Mouse (Mus musculus) hindbrain, embryonic 10.5 days (tissue): ENCODE results near the gene Syce2. TPM values are rescaled to one million over a fixed set of nuclear protein-coding genes. Genes with fewer than 3 reads are reported as not detected.
"Not testable (repeated sequence)": the region's sequence is repeated elsewhere in the genome, so short reads cannot be mapped to it uniquely, and the experiment has no call there.

Experiments used
- DNase-seq: peaks from one replicate; pipeline ENCODE4 v3.0.0-alpha.2; 2017; ENCODE audit warnings: low spot score
- H3K27ac ChIP-seq: fragments of 300-500 bp; sonication (generic); 2 replicates; pipeline ENCODE4 v1.5.1; 2016; ENCODE audit warnings: mild to moderate bottlenecking, moderate library complexity
- H3K27me3 ChIP-seq: fragments of 300-500 bp; sonication (generic); 2 replicates; pipeline ENCODE4 v1.6.1; 2016; ENCODE audit warnings: mild to moderate bottlenecking; ENCODE audit not compliant: poor library complexity, insufficient read depth, severe bottlenecking
- H3K36me3 ChIP-seq: fragments of 300-500 bp; sonication (generic); 2 replicates; pipeline ENCODE4 v1.6.1; 2016; ENCODE audit warnings: mild to moderate bottlenecking, moderate library complexity
- H3K4me1 ChIP-seq: fragments of 300-500 bp; sonication (generic); replicated peaks from 2 replicates; pipeline ENCODE4 v1.6.1; 2016; ENCODE audit warnings: mild to moderate bottlenecking
- H3K4me3 ChIP-seq: fragments of 300-500 bp; sonication (generic); 2 replicates; pipeline ENCODE4 v1.5.1; 2016; ENCODE audit warnings: mild to moderate bottlenecking, moderate library complexity
- H3K9me3 ChIP-seq: fragments of 300-500 bp; sonication (generic); 2 replicates; pipeline ENCODE4 v1.6.1; 2016; ENCODE audit warnings: mild to moderate bottlenecking, moderate library complexity
- WGBS: fragments of 180-500 bp; shearing (Covaris S2); methylation state at CpG from one replicate; pipeline ENCODE4 v1.1.7; 2016; 5-methylcytosine and 5-hydroxymethylcytosine counted together
- polyA plus RNA-seq: library from polyadenylated mRNA; unstranded; fragments of >200 nt; fragmentation: Nextera tagmentation; extraction: Ambion mirVana; gene quantifications from 2 replicates; pipeline ENCODE4 v1.2.1, GENCODE M21; 2016

Gene Syce2
- polyA plus RNA-seq, 1 experiment from 2014 or later = 61.5 TPM

GRCm38 (mm10) chr8:84893709-84894134, 21.8 kb downstream of the Syce2 start, which contains the start of gene Gcdh:
TSS of gene Gcdh (minus strand) at chr8:84893921.
- Histone ChIP-seq H3K27me3 (no peaks in the 10 kb centered on the region), H3K4me3 (peak within 1 kb of the TSS; percentile 74), H3K27ac (peak within 1 kb of the TSS; percentile 87), H3K4me1 (peaks cover 26% of the 10 kb centered on the region), H3K36me3 (peaks cover 28% of the 10 kb centered on the region), H3K9me3 (no peaks in the 10 kb centered on the region)
- under 1% methylated on average over 11 of the region's 11 CpGs for WGBS
- peak; percentile 90 for DNase-seq

DNA sequence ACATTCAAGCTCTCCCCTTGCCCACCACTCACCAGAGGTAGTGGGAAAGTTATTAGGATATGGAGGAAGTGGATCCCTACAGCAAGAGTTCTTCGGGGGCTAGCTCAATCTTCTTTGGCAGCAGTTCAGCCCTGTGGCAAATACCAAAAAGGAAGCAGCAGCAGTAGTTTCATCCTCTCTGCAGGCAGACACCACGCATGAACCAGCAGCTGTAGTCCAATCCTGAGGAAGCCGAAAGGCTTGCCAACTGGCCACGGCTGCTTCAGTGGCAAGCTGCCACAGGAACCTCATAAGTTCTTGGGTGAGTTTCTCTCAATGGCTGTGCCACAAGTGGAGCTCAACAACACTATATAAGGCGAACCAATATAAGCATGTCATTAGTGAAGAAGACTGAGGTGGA, 24.1 kb downstream of the Syce2 start:
- DNase-seq = no peak
- H3K27me3 ChIP-seq = peaks cover 10% of the 10 kb centered on the region
- H3K4me3 ChIP-seq = no peak overlapping the region
- peaks cover 26% of the 10 kb centered on the region for H3K4me1 ChIP-seq
- H3K36me3 ChIP-seq = peaks cover 10% of the 10 kb centered on the region
- no peaks in the 10 kb centered on the region for H3K9me3 ChIP-seq
- WGBS = 89% methylated on average over 5 of the region's 5 CpGs
- no peak overlapping the region for H3K27ac ChIP-seq

- Histone ChIP-seq H3K27me3 (peaks cover 50% of the 10 kb centered on the region), H3K9me3 (no peaks in the 10 kb centered on the region), H3K36me3 (no peaks in the 10 kb centered on the region), H3K4me1 (peaks cover 16% of the 10 kb centered on the region), H3K27ac (peak overlapping the region; percentile 50; the same call in 1 of the 2 replicates), H3K4me3 (no peak overlapping the region)
- no peak for DNase-seq
- WGBS = 63% methylated on average over 4 of the region's 4 CpGs
Measured at GRCm38 (mm10) chr8:84901071-84901470, 29.2 kb downstream of the Syce2 start.

- Histone ChIP-seq H3K4me3 (peak within 1 kb of the TSS; percentile 71), H3K36me3 (no peaks in the 10 kb centered on the region), H3K27me3 (peaks cover 50% of the 10 kb centered on the region), H3K9me3 (no peaks in the 10 kb centered on the region), H3K27ac (peak within 1 kb of the TSS; percentile 89), H3K4me1 (peaks cover 16% of the 10 kb centered on the region)
- DNase-seq = no peak
- 82% methylated on average over 3 of the region's 3 CpGs for WGBS
Measured at GRCm38 (mm10) chr8:84901752-84902151, 29.8 kb downstream of the Syce2 start, which contains the start of gene Klf1. TSS of gene Klf1 (plus strand) at chr8:84901928.

DNA sequence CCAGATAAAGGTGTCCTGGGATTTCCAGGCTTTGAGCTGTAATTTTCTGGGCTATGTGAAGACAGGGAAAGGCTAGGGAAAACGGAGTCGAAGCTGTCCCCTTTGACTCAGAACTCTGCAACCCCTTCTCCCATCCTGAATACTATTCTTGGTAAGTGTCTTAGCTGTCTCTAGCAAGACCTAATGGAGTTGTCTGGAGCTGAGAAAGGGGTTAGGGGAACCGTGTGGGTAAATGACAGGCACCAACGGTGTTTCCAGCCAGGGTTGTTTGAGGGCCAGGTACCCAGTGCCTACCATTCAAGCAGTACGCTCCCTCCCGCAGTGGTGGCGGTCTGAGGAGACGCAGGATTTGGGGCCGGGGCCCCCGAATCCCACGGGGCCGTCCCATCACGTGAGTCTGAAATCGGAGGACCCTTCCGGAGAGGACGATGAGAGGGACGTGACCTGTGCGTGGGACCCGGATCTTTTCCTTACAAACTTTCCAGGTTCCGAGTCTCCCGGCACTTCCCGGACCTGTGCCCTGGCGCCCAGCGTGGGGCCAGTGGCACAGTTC, 30.5 kb downstream of the Syce2 start:
- Histone ChIP-seq H3K4me1 (peaks cover 16% of the 10 kb centered on the region), H3K36me3 (no peaks in the 10 kb centered on the region), H3K27ac (peak overlapping the region; percentile 89), H3K4me3 (peak overlapping the region; percentile 71), H3K9me3 (no peaks in the 10 kb centered on the region), H3K27me3 (peaks cover 50% of the 10 kb centered on the region)
- no peak for DNase-seq
- 3% methylated on average over 24 of the region's 24 CpGs for WGBS

DNA sequence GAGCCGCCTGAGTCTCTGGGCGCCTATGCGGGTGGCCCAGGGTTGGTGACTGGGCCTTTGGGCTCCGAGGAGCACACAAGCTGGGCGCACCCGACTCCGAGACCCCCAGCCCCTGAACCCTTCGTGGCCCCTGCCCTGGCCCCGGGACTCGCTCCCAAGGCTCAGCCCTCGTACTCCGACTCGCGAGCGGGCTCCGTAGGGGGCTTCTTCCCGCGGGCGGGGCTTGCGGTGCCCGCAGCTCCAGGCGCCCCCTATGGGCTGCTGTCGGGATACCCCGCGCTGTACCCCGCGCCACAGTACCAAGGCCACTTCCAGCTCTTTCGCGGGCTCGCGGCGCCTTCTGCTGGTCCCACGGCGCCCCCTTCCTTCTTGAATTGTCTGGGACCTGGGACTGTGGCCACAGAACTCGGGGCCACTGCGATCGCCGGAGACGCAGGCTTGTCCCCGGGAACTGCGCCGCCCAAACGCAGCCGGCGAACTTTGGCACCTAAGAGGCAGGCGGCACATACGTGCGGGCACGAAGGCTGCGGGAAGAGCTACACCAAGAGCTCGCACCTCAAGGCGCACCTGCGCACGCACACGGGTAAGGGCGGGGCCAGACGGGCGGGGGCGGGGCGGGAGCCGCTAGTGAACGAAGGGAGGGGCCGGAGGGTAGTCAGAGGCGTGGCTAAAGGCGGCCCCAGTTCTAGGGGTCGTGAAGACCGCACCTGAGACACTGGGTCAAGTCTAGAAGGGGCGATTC, 31.2 kb downstream of the Syce2 start:
- H3K27ac ChIP-seq = peak overlapping the region; percentile 89

DNA sequence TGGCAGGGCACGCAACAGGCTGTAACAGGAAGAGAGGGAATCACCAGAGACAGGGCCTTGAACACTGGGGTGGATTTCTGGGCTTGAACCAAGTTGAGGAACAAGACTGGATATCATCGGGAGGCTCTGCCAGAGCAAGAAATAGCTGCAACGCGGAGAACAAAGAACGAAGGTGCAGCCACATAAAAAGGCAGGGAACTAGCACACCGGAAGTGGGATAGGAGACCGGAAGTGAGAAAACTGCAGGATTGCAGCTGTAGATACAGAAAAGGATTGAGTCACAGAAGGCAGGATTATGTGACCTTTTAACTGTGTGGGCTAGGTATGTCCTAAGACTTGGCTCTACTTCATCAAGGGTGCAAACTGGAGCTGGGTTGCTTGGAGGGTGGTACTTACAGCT, 32.4 kb downstream of the Syce2 start:
- Histone ChIP-seq H3K27me3 (peaks cover 57% of the 10 kb centered on the region), H3K4me3 (no peak overlapping the region), H3K9me3 (no peaks in the 10 kb centered on the region), H3K4me1 (peaks cover 29% of the 10 kb centered on the region), H3K36me3 (no peaks in the 10 kb centered on the region), H3K27ac (no peak overlapping the region)
- no peak for DNase-seq
- 94% methylated on average over 7 of the region's 7 CpGs for WGBS

More for the DNA sequence above, 31.2 kb downstream of the Syce2 start:
- peak overlapping the region; percentile 71 for H3K4me3 ChIP-seq
- WGBS = under 1% methylated on average over 68 of the region's 68 CpGs
- H3K27me3 ChIP-seq = peaks cover 50% of the 10 kb centered on the region
- H3K4me1 ChIP-seq = peaks cover 18% of the 10 kb centered on the region
- no peaks in the 10 kb centered on the region for H3K9me3 ChIP-seq
- DNase-seq = peak; percentile 93
- no peaks in the 10 kb centered on the region for H3K36me3 ChIP-seq

GRCm38 (mm10) chr8:84907037-84907436, 35.1 kb downstream of the Syce2 start:
- Histone ChIP-seq H3K4me1 (peaks cover 32% of the 10 kb centered on the region), H3K27ac (no peak overlapping the region), H3K9me3 (no peaks in the 10 kb centered on the region), H3K27me3 (peaks cover 63% of the 10 kb centered on the region), H3K36me3 (peaks cover 7% of the 10 kb centered on the region; the same call in 1 of the 2 replicates), H3K4me3 (no peak overlapping the region)
- 92% methylated on average over 9 of the region's 9 CpGs for WGBS
- no peak for DNase-seq

DNA sequence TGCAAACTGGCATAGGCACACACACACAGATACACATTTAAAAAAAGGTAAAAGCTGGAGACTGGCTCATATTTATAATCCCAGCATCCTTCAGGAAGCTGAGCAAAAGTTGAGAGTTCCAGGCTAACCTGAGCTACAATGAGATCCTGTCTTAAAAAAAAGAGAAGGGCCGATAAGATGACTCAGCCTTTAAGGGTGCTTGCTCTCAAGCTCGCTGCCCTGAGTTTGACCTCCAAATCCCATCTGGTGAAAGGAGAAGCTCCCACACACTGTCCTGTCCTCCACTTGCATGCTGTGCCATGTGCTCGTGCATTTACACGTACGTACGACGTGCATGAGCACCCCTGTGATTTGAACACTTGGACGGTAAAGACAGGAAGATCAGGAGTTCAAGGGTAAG, 35.6 kb downstream of the Syce2 start:
- Histone ChIP-seq H3K9me3 (no peaks in the 10 kb centered on the region), H3K27me3 (peaks cover 63% of the 10 kb centered on the region), H3K4me3 (no peak overlapping the region), H3K27ac (no peak overlapping the region), H3K36me3 (peaks cover 11% of the 10 kb centered on the region; the same call in 1 of the 2 replicates), H3K4me1 (peaks cover 33% of the 10 kb centered on the region)
- DNase-seq = no peak
- WGBS = 84% methylated on average over 8 of the region's 8 CpGs

DNA sequence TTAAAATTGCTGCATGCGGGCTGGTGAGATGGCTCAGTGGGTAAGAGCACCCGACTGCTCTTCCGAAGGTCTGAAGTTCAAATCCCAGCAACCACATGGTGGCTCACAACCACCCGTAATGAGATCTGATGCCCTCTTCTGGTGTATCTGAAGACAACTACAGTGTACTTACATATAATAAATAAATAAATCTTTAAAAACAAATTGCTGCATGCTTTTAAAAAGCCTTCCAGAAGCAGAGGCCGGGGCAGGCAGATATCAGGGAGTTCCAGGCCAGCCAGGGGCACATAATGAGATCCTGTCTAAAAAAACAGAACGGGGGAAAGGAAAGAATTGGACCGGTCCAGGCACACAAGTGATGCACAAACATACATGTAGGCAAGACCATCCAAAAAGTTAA, 36.1 kb downstream of the Syce2 start:
- Histone ChIP-seq H3K4me1 (peaks cover 33% of the 10 kb centered on the region), H3K36me3 (peaks cover 15% of the 10 kb centered on the region; the same call in 1 of the 2 replicates), H3K4me3 (peak overlapping the region; percentile 62), H3K27ac (peak overlapping the region; percentile 83), H3K27me3 (peaks cover 67% of the 10 kb centered on the region)
- 32% methylated on average over 7 of the region's 7 CpGs for WGBS
- peak; percentile 23 for DNase-seq
- H3K9me3 ChIP-seq = not testable (repeated sequence)

- peak; percentile 95 for DNase-seq
- WGBS = 2% methylated on average over 45 of the region's 45 CpGs
- Histone ChIP-seq H3K9me3 (no peaks in the 10 kb centered on the region), H3K36me3 (peaks cover 15% of the 10 kb centered on the region; the same call in 1 of the 2 replicates), H3K4me3 (peak within 1 kb of the TSS; percentile 62), H3K27ac (peak within 1 kb of the TSS; percentile 83), H3K4me1 (peaks cover 33% of the 10 kb centered on the region), H3K27me3 (peaks cover 69% of the 10 kb centered on the region)
Measured at GRCm38 (mm10) chr8:84908421-84909161, 36.7 kb downstream of the Syce2 start, which contains the start of gene Dnase2a. TSS of gene Dnase2a (plus strand) at chr8:84908560.

DNA sequence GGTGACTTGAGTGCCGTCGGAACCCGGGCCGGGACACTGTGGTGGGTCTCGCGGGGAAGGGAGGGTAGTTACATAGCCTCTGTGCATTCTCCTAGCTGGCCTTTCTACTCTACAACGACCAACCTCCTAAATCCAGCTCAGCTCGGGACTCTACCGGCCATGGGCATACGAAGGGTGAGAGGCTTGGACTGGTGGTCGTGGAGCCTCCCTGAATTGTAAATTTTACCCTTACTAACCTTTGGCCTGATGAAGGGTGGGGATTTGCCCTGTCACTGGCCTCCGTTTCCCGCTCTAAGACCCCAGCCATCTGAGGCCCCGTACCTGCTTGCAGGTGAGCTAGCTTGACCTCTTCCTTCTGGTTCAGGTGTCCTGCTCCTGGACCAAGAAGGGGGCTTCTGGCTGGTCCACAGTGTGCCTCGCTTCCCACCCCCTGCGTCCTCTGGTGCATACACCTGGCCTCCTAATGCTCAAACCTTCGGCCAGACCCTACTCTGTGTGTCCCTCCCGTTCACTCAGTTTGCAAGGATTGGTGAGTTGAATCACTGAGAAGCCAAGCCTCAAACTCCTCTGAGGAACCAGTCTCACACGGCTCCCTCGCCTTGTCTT, 37.4 kb downstream of the Syce2 start:
- Histone ChIP-seq H3K4me3 (peak overlapping the region; percentile 62), H3K27ac (peak overlapping the region; percentile 83; the same call in 1 of the 2 replicates), H3K9me3 (0 out of 2 replicates have a peak, but pooled peaks cover 4% of the 10 kb centered on the region), H3K27me3 (peaks cover 71% of the 10 kb centered on the region), H3K36me3 (peaks cover 15% of the 10 kb centered on the region; the same call in 1 of the 2 replicates), H3K4me1 (peaks cover 35% of the 10 kb centered on the region)
- 49% methylated on average over 20 of the region's 20 CpGs for WGBS
- no peak for DNase-seq
